ENCODE assay signal across 18 mouse cellular contexts in genomic region chr6:140998069-140998468, GRCm38 (mm10).
"Had no signal": no experiment of that assay in that cellular context is flagged by ENCODE, and none has a peak within 500 bp of the region (broad histone marks: within the 10 kb centered on the region; RNA-seq: fewer than 3 reads in every experiment).

No protein-coding gene starts in this region.

- H3K4me3 ChIP-seq: layer of hippocampus, adult 2 months; limb, embryonic 12.5 days; liver, embryonic 12.5 days; liver, embryonic 15.5 days; myocyte; neural tube, embryonic 13.5 days had no signal

- H3K4me1 ChIP-seq: limb, embryonic 12.5 days; liver, embryonic 12.5 days; liver, embryonic 15.5 days had no signal

- DNase-seq: kidney, adult 2 months; kidney, postnatal 25 days; layer of hippocampus, adult 9-11 months; liver; lung, adult 2 months; thymus, adult 18-20 months; thymus, postnatal 14 days; thymus, postnatal 4 days had no signal

- H3K36me3 ChIP-seq: limb, embryonic 12.5 days; liver, embryonic 12.5 days; liver, embryonic 15.5 days; neural tube, embryonic 13.5 days had no signal

- ATAC-seq: intestine, postnatal 0 days; liver, embryonic 12.5 days; lung, postnatal 0 days had no signal

- H3K9me3 ChIP-seq: liver, embryonic 15.5 days; neural tube, embryonic 13.5 days had no signal

- H3K27me3 ChIP-seq: limb, embryonic 12.5 days; liver, embryonic 12.5 days; liver, embryonic 15.5 days; neural tube, embryonic 13.5 days had no signal

- H3K9ac ChIP-seq: limb, embryonic 12.5 days; liver, embryonic 12.5 days; liver, embryonic 15.5 days; neural tube, embryonic 13.5 days had no signal

- H3K27ac ChIP-seq: kidney, postnatal 0 days; layer of hippocampus, adult 2 months; limb, embryonic 12.5 days; liver, embryonic 12.5 days; liver, embryonic 15.5 days; macrophage; neural tube, embryonic 13.5 days had no signal

- H3K4me2 ChIP-seq: limb, embryonic 12.5 days; liver, embryonic 12.5 days; liver, embryonic 15.5 days; neural tube, embryonic 13.5 days had no signal
